Mouse (Mus musculus) liver, postnatal 0 days (tissue): Measurements from ENCODE around the gene Gm28047. TPM values are rescaled to one million over a fixed set of nuclear protein-coding genes. Genes with fewer than 3 reads are reported as not detected.

ENCODE experiments used
- ATAC-seq: fragments of 200-750 bp; cut with Nextera tagmentation; 2 replicates; pipeline ENCODE4 v1.8.0; 2017; ENCODE audit warnings: mild to moderate bottlenecking, moderate library complexity
- DNase-seq: peaks from one replicate; pipeline ENCODE4 v3.0.0-alpha.2; 2016
- H3K27ac ChIP-seq: fragments of 300-500 bp; sonication (generic); 2 replicates; pipeline ENCODE4 v1.5.1; 2014; ENCODE audit warnings: antibody characterized with exemption, moderate library complexity, mild to moderate bottlenecking, low read depth
- H3K27me3 ChIP-seq: fragments of 300-500 bp; sonication (generic); 2 replicates; pipeline ENCODE4 v1.6.1; 2014; ENCODE audit warnings: low read length, control low read depth, mixed read lengths; ENCODE audit not compliant: insufficient read depth
- H3K36me3 ChIP-seq: fragments of 300-500 bp; sonication (generic); replicated peaks from 2 replicates; pipeline ENCODE4 v1.6.1; 2014; ENCODE audit warnings: mild to moderate bottlenecking, control low read depth, low read length, moderate library complexity, mixed read lengths; ENCODE audit not compliant: insufficient read depth
- H3K4me1 ChIP-seq: fragments of 300-500 bp; sonication (generic); 2 replicates; pipeline ENCODE4 v1.6.1; 2014; ENCODE audit warnings: antibody characterized with exemption, mild to moderate bottlenecking, control low read depth; ENCODE audit not compliant: insufficient read depth
- H3K4me2 ChIP-seq: fragments of 300-500 bp; sonication (generic); 2 replicates; pipeline ENCODE4 v1.6.1; 2014; ENCODE audit warnings: low read depth, mild to moderate bottlenecking, low read length, moderate library complexity, mixed read lengths
- H3K4me3 ChIP-seq: fragments of 300-500 bp; sonication (generic); 2 replicates; pipeline ENCODE4 v1.5.1; 2014; ENCODE audit warnings: low read depth, low read length
- H3K9ac ChIP-seq: fragments of 300-500 bp; sonication (generic); replicated peaks from 2 replicates; pipeline ENCODE4 v1.6.1; 2014; ENCODE audit warnings: mild to moderate bottlenecking, moderate library complexity
- H3K9me3 ChIP-seq: fragments of 300-500 bp; sonication (generic); 2 replicates; pipeline ENCODE4 v1.6.1; 2016; ENCODE audit warnings: mild to moderate bottlenecking, control low read depth, low read length, mixed read lengths
- CTCF ChIP-seq: sonication (generic); IDR thresholded peaks from 2 replicates; pipeline ENCODE4 v1.5.1; 2016; ENCODE audit warnings: antibody characterized with exemption, low read depth
- EP300 ChIP-seq: IDR thresholded peaks from 2 replicates; pipeline ENCODE4 v1.6.1; 2016; ENCODE audit warnings: antibody characterized with exemption, low read depth, mild to moderate bottlenecking
- WGBS: fragments of 180-500 bp; shearing (Covaris S2); extraction: QIAGEN DNeasy Blood & Tissue Kit; methylation state at CpG from one replicate; pipeline ENCODE4 v1.1.7; 2014; ENCODE audit not compliant: insufficient replicate concordance; 5-methylcytosine and 5-hydroxymethylcytosine counted together
- polyA plus RNA-seq: library from polyadenylated mRNA; unstranded; fragments of >200 nt; fragmentation: Nextera tagmentation; extraction: Ambion mirVana; gene quantifications from 2 replicates; pipeline ENCODE4 v1.2.1, GENCODE M21; 2015

The Gm28047 gene
- polyA plus RNA-seq, 1 experiment from 2014 or later, result not detected

DNA sequence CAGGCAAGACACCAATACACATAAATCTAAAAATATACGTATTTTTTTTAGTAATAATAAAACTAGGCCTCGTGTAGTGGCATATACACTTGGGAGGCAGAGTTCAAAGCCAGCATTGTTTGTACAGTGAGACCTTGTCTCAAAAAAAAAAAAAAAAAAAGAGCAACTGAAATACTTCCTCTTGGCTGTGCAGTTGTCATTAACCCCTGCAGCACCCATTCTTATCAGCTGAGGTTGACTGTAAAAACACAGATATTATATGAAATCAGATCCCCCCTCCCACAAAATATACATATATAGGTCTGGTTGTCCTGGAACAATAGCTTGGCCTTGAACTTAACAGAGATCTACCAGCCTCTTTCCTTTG, 118.4 kb downstream of the Gm28047 start:
- WGBS, result 12% methylated on average over 2 of the region's 2 CpGs

DNA sequence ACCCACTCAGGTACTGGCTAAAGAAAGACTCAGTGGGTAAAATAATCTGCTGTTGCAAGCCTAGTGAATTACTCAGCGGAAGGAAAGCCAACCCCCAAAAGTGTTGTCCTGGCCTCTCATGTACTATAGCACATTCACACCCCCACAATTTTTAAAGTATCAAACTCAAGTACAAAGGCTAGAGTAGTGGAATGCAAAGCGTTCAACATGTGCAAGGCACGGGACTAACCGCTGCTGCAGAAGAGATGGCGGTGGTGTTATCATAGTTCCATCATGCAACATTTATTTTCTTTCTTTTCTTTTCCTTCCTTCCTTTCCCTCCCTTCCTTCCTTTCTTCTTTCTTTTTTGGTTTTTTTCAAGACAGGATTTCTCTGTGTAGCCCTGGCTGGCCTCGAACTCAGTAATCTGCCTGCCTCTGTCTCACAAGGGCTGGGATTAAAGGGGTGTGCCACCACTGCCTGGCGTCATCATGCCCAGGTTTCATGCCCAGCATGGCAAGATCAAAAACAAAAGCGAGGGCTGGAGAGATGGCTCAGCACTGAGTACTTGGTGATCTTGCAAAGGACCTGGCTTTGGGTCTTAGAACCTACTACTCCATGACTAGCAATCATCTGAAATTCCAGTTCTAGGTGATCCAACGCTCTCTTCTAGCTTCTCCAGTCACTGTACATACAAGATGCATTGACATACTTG, 119.0 kb downstream of the Gm28047 start:
- Histone ChIP-seq H3K9me3 (no peaks in the 10 kb centered on the region), H3K4me3 (no peak overlapping the region), H3K27me3 (no peaks in the 10 kb centered on the region), H3K9ac (no peak overlapping the region), H3K36me3 (peaks cover 34% of the 10 kb centered on the region), H3K27ac (no peak overlapping the region), H3K4me2 (no peak overlapping the region), H3K4me1 (peaks cover 10% of the 10 kb centered on the region)
- no peak for DNase-seq
- no peak for TF ChIP-seq CTCF
- TF ChIP-seq EP300, result no peak
- ATAC-seq, result no peak
- 73% methylated on average over 9 of the region's 9 CpGs for WGBS

More for the DNA sequence above, 118.4 kb downstream of the Gm28047 start:
- H3K27me3 ChIP-seq, result no peaks in the 10 kb centered on the region
- peaks cover 10% of the 10 kb centered on the region for H3K4me1 ChIP-seq
- TF ChIP-seq CTCF, result no peak
- no peak for TF ChIP-seq EP300
- DNase-seq (no peak), ATAC-seq (no peak)
- H3K9ac ChIP-seq, result no peak overlapping the region
- H3K36me3 ChIP-seq, result peaks cover 29% of the 10 kb centered on the region
- H3K4me2 ChIP-seq, result no peak overlapping the region
- no peak overlapping the region for H3K4me3 ChIP-seq
- H3K27ac ChIP-seq, result no peak overlapping the region
- no peaks in the 10 kb centered on the region for H3K9me3 ChIP-seq

DNA sequence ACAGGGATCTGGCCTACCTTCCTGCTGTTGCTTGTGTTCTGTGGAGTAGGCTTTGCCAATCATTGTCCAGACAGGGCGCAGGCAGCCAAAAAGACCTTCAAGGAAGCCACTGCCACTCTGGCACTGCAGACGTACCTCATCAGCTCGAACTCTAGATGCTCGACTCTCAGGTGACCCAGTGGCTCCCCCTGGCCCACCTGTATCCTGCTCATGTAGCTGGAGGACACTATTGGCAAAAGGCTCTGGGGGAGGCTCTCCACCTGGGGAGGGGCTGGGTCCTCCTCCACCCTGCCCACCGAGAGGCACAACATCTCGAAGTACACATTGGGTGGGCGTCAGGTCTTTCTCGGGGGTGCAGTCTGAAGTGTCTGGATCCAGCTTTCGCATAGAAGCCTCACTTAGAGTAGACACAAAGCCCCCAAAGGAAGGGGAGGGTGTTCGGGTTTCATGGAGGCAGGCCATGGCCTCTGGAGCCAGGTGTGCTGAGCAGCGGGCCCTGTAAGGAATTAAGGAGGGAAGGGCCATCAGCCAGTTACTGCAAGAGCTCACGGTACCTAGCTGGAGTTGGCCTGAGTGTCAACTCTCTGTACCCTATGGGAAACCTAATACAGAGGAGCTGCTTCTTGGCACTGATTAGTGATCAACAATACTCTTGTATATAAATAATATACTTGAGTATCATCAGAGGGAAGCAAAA, 119.6 kb downstream of the Gm28047 start:
- DNase-seq, result no peak
- Histone ChIP-seq H3K27ac (no peak overlapping the region), H3K9ac (no peak overlapping the region), H3K36me3 (peaks cover 41% of the 10 kb centered on the region), H3K9me3 (no peaks in the 10 kb centered on the region), H3K4me3 (no peak overlapping the region), H3K27me3 (no peaks in the 10 kb centered on the region), H3K4me1 (peaks cover 3% of the 10 kb centered on the region), H3K4me2 (no peak overlapping the region)
- WGBS, result 77% methylated on average over 12 of the region's 12 CpGs
- ATAC-seq, result no peak
- TF ChIP-seq EP300 (no peak), CTCF (no peak)

DNA sequence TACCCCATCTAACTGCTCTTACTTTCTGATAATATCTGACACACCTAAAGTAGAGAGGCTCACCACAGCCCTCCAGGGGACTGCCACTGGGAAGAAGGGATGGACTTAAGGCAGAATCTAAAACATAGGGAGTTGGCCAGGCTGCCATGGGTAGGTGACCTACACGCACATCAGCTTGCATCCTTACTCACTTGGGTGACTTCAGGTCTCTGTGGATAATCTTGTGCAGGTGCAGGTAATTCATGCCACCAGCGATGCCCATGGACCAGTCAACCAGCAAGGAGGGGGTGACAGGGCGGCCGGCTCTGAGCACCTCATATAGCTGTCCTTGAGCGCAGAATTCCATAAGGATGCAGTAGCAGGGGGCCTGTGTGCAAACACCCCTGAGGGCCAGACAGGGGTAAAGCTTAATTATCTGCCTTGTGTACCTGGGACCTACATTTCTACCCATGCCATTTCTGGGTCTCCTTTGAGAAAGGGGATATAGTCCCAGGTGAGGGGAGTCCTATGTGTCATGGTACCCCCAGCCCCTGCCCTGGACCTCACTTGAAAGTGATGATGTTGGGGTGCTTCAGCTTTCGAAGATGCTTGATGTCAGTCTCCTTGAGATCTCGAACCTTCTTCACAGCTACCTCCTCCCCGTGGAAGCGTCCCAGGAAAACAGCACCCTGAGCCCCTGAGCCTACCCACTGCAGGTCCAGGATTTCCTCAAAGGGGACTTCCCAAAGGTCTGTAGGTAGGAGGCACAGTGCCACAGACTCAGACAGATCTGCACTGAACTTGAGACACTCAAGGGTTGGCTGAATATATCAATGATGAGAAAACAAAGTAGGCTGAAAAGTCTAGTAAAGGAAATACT, 120.7 kb downstream of the Gm28047 start:
- Histone ChIP-seq H3K9ac (no peak overlapping the region), H3K36me3 (peaks cover 52% of the 10 kb centered on the region), H3K27me3 (no peaks in the 10 kb centered on the region), H3K4me2 (no peak overlapping the region), H3K4me1 (no peaks in the 10 kb centered on the region; the same call in 1 of the 2 replicates), H3K4me3 (no peak overlapping the region), H3K27ac (no peak overlapping the region), H3K9me3 (no peaks in the 10 kb centered on the region)
- no peak for TF ChIP-seq EP300
- no peak for TF ChIP-seq CTCF
- WGBS, result 85% methylated on average over 9 of the region's 9 CpGs
- DNase-seq, result no peak
- no peak for ATAC-seq

DNA sequence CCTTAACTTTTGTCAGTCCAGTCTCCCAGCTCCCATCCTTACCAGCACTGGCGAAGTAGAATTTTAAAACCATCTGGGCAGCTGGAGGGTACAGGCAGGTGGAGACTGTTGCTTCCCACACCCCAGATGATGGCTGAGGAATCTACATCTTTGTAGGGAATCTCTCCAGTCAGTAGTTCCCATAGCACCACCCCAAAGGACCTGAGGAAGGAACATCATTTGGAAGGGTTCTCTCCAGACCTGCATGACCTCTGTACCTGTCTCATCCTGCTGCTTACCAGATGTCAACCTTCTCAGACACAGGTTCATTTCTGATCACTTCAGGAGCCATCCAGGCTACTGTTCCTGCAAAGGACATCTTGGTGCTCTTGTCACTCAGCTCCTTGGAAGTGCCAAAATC, 121.4 kb downstream of the Gm28047 start, which contains the start of gene Gm10337:
TSS of gene Gm10337 (plus strand) at position 276 of the 400 bp plus-strand sequence.
- H3K4me2 ChIP-seq, result no peak within 1 kb of the TSS
- no peak within 1 kb of the TSS for H3K27ac ChIP-seq
- WGBS, result 89% methylated on average over 1 of the region's 1 CpGs
- ATAC-seq, result no peak
- no peak for DNase-seq
- no peaks in the 10 kb centered on the region; the same call in 1 of the 2 replicates for H3K4me1 ChIP-seq
- H3K36me3 ChIP-seq, result peaks cover 56% of the 10 kb centered on the region
- no peaks in the 10 kb centered on the region for H3K27me3 ChIP-seq
- H3K9ac ChIP-seq, result no peak within 1 kb of the TSS
- H3K4me3 ChIP-seq, result no peak within 1 kb of the TSS
- TF ChIP-seq EP300 (no peak), CTCF (no peak)
- H3K9me3 ChIP-seq, result no peaks in the 10 kb centered on the region

DNA sequence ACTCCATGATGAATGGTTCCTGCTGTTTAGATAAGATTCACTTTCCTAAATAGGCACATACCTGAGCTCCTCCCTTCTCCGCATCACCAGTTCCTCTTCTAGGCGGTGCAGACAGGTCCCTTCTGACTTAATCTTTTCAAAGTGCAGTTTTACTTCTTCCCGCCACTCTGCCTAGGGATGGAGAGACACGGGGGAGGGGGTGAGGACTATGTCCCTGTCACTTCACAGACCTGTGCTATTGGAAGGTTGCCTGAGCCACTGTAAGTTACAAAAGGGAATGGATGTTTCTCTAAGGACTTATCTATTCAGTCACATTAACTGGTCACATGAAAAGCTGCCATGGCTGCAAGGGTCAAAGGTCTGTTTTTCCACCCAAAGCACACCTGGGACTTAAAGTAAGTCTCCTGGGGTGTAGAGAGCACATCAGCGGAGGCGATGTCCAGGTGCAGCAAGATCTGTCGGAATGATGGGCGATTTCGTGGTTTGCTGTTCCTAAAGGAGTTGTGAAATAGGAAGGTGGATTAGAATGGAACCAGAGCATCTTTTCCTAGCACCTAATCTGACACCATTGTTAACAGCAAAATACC, 122.5 kb downstream of the Gm28047 start:
- Histone ChIP-seq H3K36me3 (peaks cover 67% of the 10 kb centered on the region), H3K27ac (no peak overlapping the region), H3K9me3 (no peaks in the 10 kb centered on the region), H3K27me3 (no peaks in the 10 kb centered on the region), H3K9ac (no peak overlapping the region), H3K4me3 (no peak overlapping the region), H3K4me1 (no peaks in the 10 kb centered on the region; the same call in 1 of the 2 replicates), H3K4me2 (no peak overlapping the region)
- TF ChIP-seq EP300 (no peak), CTCF (no peak)
- DNase-seq, result no peak
- ATAC-seq, result no peak
- 70% methylated on average over 9 of the region's 9 CpGs for WGBS
